Mouse (Mus musculus) heart, adult 2 months (tissue): Measurements from ENCODE around the gene Sys1. TPM values are rescaled to one million over a fixed set of nuclear protein-coding genes. Genes with fewer than 3 reads are reported as not detected.
A peak's percentile ranks its signal among the peaks of the same experiment; 100 is the strongest.

ENCODE experiments used
- DNase-seq, 2 experiments: peaks; one replicate each; pipeline ENCODE4 v3.0.0; 2021
- H3K27ac ChIP-seq: fragments of 200-600 bp; 2 replicates; pipeline ENCODE4 v1.8.1; 2022
- H3K27me3 ChIP-seq: fragments of 200-500 bp; 2 replicates; pipeline ENCODE4 v1.6.1; 2012; ENCODE audit warnings: mild to moderate bottlenecking, low read length, inconsistent platforms, mixed read lengths; ENCODE audit not compliant: control insufficient read depth, insufficient read depth
- H3K36me3 ChIP-seq: fragments of 200-500 bp; 2 replicates; pipeline ENCODE4 v1.6.1; 2012; ENCODE audit warnings: low read length, inconsistent platforms; ENCODE audit not compliant: control insufficient read depth, insufficient read depth
- H3K4me1 ChIP-seq: fragments of 200-500 bp; 2 replicates; pipeline ENCODE4 v1.6.1; 2011; ENCODE audit warnings: low read length; ENCODE audit not compliant: control insufficient read depth, insufficient read depth
- H3K4me3 ChIP-seq: fragments of 200-600 bp; 2 replicates; pipeline ENCODE4 v1.8.1; 2022
- H3K79me2 ChIP-seq: fragments of 200-500 bp; replicated peaks from 2 replicates; pipeline ENCODE4 v1.6.1; 2012; ENCODE audit warnings: mild to moderate bottlenecking, inconsistent platforms, low read length, moderate library complexity, mixed read lengths; ENCODE audit not compliant: control insufficient read depth, insufficient read depth
- H3K9ac ChIP-seq: fragments of 200-500 bp; 2 replicates; pipeline ENCODE4 v1.6.1; 2012; ENCODE audit warnings: low read depth, mild to moderate bottlenecking, control low read depth, inconsistent platforms, low read length, mixed read lengths
- CTCF ChIP-seq: fragments of 200-600 bp; IDR thresholded peaks from 2 replicates; pipeline ENCODE4 v1.8.1; 2022; ENCODE audit warnings: antibody characterized with exemption, mild to moderate bottlenecking, moderate library complexity
- EP300 ChIP-seq: fragments of 200-500 bp; IDR thresholded peaks from 2 replicates; pipeline ENCODE4 v1.6.1; 2011; ENCODE audit warnings: low read depth, low read length, control low read depth; ENCODE audit not compliant: insufficient read depth
- POLR2A ChIP-seq: fragments of 200-500 bp; IDR thresholded peaks from 2 replicates; pipeline ENCODE4 v1.6.1; 2011; ENCODE audit warnings: mild to moderate bottlenecking, low read depth, low read length, control low read depth; ENCODE audit not compliant: insufficient read depth
- WGBS: fragments of 180-500 bp; shearing (Covaris S2); methylation state at CpG from one replicate; pipeline ENCODE4 v1.1.7; 2018; 5-methylcytosine and 5-hydroxymethylcytosine counted together
- intact Hi-C: fragments of 180-260 bp; cut with DNase I; formaldehyde crosslinking; loops from one replicate; pipeline ENCODE4 v1.15.1; 2025
- long read RNA-seq: library from polyadenylated mRNA; stranded (forward); transcript quantifications from one replicate; pipeline ENCODE4 v2.0.0, GENCODE M21; 2021
- polyA plus RNA-seq: library from polyadenylated mRNA; depleted of rRNA; stranded (reverse); fragments of >200 nt; gene quantifications from 2 replicates; pipeline ENCODE4 v1.2.3, GENCODE M21; 2012; rRNA removed
- total RNA-seq, 2 experiments: library from RNA; stranded (reverse); gene quantifications; 2 replicates each; pipeline ENCODE4 v1.2.3; 2021

Gene Sys1
- total RNA-seq (10 to 100 TPM; 21.1 to 26.4 TPM), polyA plus RNA-seq (52.0 and 55.0 TPM in 2 replicates)
- long read RNA-seq, transcript Sys1-201 (4 exons, 1,606 nt): major isoform, 30 of 34 reads
- long read RNA-seq, partial matches to known transcripts: 4 of 34 reads
- long read RNA-seq, other reads (novel, unspliced or antisense): 0 of 34 reads

DNA sequence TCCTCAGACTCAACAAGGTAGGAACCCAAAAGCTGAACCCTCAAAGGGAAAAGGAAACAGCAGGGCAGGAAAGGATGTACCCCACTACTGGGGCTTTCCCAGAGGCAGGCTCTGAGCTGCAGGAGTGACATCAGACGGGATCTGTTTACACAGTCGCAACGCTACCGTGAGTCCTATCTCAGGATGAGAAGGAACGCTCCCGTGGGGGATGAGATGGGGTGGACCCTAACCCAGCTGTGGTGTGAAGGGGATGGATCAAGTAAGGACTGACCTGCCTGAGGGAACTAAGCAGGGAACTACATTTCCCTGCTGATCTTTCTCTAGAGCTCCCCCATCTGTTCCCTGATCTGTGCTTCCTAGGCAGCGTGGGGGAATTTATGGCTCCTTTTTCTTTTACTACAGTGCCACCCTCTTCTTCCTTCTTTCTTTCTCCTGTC lies at the start of gene Sys1:
Gene Sys1, plus strand, starts transcription at position 101 of the 437 bp plus-strand sequence.
- Histone ChIP-seq H3K4me3 (no peak within 1 kb of the TSS), H3K79me2 (no peaks in the 10 kb centered on the region), H3K27me3 (no peaks in the 10 kb centered on the region), H3K9ac (peak within 1 kb of the TSS; percentile 40; the same call in 1 of the 2 replicates), H3K36me3 (no peaks in the 10 kb centered on the region), H3K27ac (peak within 1 kb of the TSS; percentile 53), H3K4me1 (peaks cover 17% of the 10 kb centered on the region)
- TF ChIP-seq POLR2A (no peak), CTCF (peak; percentile 44)
- no peak for DNase-seq
- intact Hi-C loops: loop anchor here (2.0 kb wide), 1 partner anchor 40 kb away; no protein-coding TSS in a partner anchor
- WGBS: 16% methylated on average over 7 of the region's 7 CpGs

DNA sequence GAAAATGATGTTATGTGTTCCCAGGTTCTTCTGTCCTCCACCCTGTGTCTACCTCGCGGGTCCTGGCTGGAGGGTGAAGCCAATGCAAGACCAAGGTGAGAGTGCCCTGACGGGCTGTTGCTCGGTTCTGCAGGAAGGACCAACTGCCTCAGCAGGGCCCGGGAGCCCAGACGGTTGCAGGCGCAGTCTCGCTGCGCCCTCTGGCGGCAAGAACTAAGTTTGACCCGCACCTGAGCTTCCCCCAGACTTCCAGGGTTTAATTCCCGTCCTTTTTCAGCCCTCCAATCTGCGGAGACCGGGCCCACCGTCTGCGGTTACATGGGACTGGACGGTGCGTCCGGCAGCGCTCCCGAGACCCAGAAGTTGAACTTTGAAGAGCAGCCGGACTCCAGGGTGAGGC lies 49.1 kb upstream of the Sys1 start:
- no peak overlapping the region for H3K4me3 ChIP-seq
- no peaks in the 10 kb centered on the region for H3K27me3 ChIP-seq
- intact Hi-C loops: loop anchor here (1.0 to 10.0 kb wide), 2 partner anchors 273 to 304 kb away; no protein-coding TSS in a partner anchor

DNA sequence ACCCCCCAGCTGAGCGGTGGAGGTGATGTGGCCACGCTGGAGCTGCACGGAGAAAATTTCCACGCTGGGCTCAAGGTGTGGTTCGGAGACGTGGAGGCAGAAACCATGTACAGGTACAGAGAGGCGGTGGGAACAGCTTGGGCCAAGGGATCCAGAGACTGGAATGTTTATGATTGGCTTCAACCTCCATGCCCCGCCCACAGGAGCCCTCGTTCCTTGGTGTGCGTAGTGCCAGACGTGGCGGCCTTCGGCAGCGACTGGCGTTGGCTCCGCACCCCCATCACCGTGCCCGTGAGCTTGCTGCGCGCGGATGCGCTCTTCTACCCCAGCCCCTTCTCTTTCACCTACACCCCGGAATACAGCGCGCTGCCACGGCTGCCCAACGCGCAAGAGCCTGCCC lies 42.6 kb upstream of the Sys1 start:
- Histone ChIP-seq H3K27ac (no peak overlapping the region), H3K79me2 (no peaks in the 10 kb centered on the region), H3K4me1 (no peaks in the 10 kb centered on the region), H3K36me3 (no peaks in the 10 kb centered on the region), H3K4me3 (no peak overlapping the region), H3K9ac (no peak overlapping the region), H3K27me3 (peaks cover 5% of the 10 kb centered on the region)
- TF ChIP-seq POLR2A (no peak), EP300 (no peak), CTCF (no peak)
- DNase-seq: no peak
- intact Hi-C loops: no loop called here
- 20% methylated on average over 28 of the region's 28 CpGs for WGBS

More for the DNA sequence above, 49.1 kb upstream of the Sys1 start:
- 0 out of 2 replicates have a peak, but pooled peaks have one; percentile 18 for TF ChIP-seq EP300
- no peak for TF ChIP-seq POLR2A
- TF ChIP-seq CTCF: peak; percentile 97
- Histone ChIP-seq H3K27ac (no peak overlapping the region), H3K9ac (no peak overlapping the region), H3K36me3 (no peaks in the 10 kb centered on the region), H3K4me1 (peaks cover 2% of the 10 kb centered on the region; the same call in 1 of the 2 replicates), H3K79me2 (no peaks in the 10 kb centered on the region)
- WGBS: 1% methylated on average over 22 of the region's 22 CpGs
- peak; percentile 66 to 82 for DNase-seq

- Histone ChIP-seq H3K27me3 (peaks cover 5% of the 10 kb centered on the region), H3K4me3 (no peak overlapping the region), H3K36me3 (no peaks in the 10 kb centered on the region), H3K4me1 (no peaks in the 10 kb centered on the region), H3K79me2 (no peaks in the 10 kb centered on the region), H3K27ac (no peak overlapping the region), H3K9ac (no peak overlapping the region)
- intact Hi-C loops: no loop called here
- no peak for DNase-seq
- 50% methylated on average over 10 of the region's 10 CpGs for WGBS
- TF ChIP-seq POLR2A (no peak), EP300 (no peak), CTCF (no peak)
Measured at GRCm38 (mm10) chr2:164414581-164414980, 42.2 kb upstream of the Sys1 start.

- TF ChIP-seq CTCF (peak; percentile 94), POLR2A (no peak)
- Histone ChIP-seq H3K27me3 (peaks cover 5% of the 10 kb centered on the region), H3K4me1 (no peaks in the 10 kb centered on the region), H3K79me2 (no peaks in the 10 kb centered on the region), H3K36me3 (no peaks in the 10 kb centered on the region), H3K9ac (no peak overlapping the region), H3K4me3 (no peak overlapping the region), H3K27ac (no peak overlapping the region)
- WGBS: 0% methylated on average over 2 of the region's 2 CpGs
- intact Hi-C loops: loop anchor here (1.0 to 5.0 kb wide), 3 partner anchors 40 to 310 kb away; partner anchors contain the start of gene Sys1
- no peak for DNase-seq
Measured at GRCm38 (mm10) chr2:164417198-164417597, 39.6 kb upstream of the Sys1 start.

- H3K27ac ChIP-seq: no peak overlapping the region
- no peaks in the 10 kb centered on the region for H3K4me1 ChIP-seq
- H3K4me3 ChIP-seq: no peak overlapping the region
- H3K9ac ChIP-seq: no peak overlapping the region
- H3K36me3 ChIP-seq: no peaks in the 10 kb centered on the region
- 55% methylated on average over 3 of the region's 3 CpGs for WGBS
- no peak for DNase-seq
- TF ChIP-seq EP300 (no peak), CTCF (no peak), POLR2A (no peak)
- intact Hi-C loops: loop anchor here (5.0 kb wide), 1 partner anchor 309 kb away; no protein-coding TSS in a partner anchor
- peaks cover 3% of the 10 kb centered on the region for H3K27me3 ChIP-seq
- no peaks in the 10 kb centered on the region for H3K79me2 ChIP-seq
Measured at GRCm38 (mm10) chr2:164418308-164418875, 38.4 kb upstream of the Sys1 start.
